Mouse (Mus musculus): ENCODE results near the gene Cobl.
A peak's percentile ranks its signal among the peaks of the same experiment; 100 is the strongest.

The Cobl gene

DNA sequence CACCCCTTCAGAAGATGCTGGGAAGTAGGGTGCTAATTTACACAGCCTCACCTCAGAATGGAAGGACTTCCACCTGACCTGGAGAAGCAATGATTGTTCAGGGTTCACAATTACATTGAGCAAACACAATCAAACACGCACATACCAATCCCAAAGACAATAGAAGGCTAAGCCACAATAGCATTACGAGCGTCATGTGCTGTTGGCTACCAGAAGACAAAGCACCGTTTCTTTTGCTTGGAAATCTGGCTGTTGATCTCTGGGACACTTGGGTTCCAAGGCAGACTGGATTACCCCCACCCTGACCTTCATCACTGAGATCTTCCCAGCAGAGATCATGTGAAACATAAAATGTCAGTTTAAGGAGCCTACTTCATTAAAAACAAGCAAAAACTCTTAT is 21.1 kb downstream of the Cobl start:
- DNase-seq: no peak

DNA sequence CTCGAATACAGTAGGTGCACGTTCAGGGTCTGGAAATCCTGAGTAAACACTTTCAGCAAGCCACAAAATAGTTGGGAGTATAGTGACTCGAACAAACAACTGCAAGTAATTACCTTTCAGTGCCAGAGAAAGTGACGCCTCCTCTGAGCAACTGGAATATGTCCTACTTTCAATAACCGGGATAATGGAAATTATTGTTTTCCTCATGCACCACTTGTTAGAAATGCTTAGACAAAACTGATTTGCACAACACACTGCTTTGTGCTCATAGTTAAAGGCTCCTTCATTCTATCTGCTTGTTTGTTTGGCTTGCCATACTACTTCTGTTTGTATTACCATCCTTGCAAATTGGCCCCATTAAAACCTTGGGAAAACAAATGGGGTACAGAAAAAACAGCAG is 21.6 kb downstream of the Cobl start:
- DNase-seq: no peak

DNA sequence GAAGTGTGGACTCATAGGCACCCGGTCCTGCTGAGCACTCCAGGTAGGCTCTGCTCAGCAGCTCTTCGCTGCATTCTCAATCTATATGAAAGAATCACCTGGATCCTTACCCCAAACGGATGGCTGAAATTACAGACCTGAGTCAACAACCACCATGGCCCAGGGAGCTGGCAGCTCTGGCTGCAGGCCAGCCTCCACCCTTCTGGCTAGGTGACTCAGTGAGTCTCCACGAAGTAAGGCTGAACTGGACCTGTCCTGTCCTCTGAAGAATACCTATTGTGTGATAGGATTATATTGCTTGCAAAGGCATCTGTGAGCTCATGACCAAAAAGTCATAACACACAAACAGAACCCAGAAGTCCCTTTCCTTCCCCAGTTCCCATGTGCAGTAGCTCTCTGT is 22.5 kb downstream of the Cobl start:
- no peak for DNase-seq

DNA sequence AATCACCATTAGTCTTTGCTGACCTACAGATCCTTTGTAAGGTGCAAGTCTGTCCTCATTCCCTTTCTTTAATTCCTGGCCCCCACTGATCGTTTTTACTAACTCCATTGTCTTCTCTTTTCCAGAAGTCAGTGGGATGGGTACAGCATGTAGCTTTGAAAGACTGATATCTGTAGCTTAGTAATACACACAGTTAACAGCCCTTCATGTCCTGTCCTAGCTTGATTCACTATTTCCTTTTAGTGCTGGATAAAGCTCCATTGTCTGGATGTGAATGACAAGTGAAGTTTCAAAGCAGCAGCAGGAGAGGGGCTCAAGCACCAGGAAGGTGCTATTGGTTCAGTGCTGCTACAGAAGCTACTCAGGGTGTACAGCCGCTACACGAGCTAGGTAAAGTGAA is 28.9 kb downstream of the Cobl start:
- no peak for DNase-seq

DNA sequence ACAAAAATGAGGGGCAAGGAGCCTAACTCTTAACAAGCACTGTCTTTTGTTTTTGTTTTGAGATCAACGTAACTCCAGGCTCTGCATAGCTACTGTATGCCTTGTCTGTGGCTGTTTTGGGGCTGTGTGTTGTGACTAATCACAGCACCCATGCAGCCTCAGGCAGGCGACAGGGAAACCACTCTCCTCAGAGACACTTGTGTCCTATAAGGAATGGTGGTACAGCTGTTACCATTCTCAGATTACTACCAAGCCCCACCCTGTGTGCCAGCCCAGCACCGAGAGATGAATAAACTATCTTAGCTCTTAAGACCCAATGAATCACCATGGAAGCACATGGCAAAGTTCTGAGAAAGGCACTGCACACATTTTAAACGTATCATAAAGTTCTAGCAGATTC is 29.7 kb downstream of the Cobl start:
- DNase-seq: no peak

DNA sequence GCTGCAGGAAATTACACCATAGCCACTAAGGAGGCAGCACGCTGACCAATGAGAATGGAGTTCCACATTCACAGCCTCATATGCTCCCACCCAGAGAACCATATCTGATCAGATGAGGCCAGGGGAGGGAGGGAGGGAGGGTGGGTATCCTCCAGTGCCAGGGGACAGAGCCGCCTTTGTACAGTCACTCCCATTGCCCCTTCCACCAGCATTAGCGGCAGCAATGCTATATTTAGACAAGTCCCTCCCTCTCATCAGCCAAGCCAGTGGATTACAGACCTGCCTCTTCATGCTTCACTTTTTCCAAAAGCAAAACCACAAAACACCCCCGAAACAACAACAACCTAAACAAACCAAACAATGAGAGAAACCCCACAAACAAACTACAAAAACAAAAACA is 30.2 kb downstream of the Cobl start:
- no peak for DNase-seq

DNA sequence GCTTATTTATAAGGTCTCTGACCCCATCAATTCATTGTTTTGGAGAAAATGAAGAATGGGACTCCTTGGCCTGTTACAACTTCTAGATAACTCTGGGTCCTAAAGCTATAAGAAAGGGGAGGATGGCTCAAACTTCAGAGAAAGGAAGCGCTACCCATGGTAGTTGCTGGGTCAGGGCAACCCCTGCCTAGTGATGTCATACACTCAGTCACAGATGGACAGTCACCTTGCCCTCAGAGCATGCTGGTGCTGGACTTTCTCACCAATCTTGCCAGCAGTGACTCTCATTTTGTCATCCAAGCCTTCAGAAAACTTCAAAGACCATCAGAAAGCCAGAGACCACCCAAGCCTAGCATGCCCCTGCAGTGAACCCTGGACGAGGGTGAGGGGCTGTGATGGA is 32.8 kb downstream of the Cobl start:
- DNase-seq: no peak

DNA sequence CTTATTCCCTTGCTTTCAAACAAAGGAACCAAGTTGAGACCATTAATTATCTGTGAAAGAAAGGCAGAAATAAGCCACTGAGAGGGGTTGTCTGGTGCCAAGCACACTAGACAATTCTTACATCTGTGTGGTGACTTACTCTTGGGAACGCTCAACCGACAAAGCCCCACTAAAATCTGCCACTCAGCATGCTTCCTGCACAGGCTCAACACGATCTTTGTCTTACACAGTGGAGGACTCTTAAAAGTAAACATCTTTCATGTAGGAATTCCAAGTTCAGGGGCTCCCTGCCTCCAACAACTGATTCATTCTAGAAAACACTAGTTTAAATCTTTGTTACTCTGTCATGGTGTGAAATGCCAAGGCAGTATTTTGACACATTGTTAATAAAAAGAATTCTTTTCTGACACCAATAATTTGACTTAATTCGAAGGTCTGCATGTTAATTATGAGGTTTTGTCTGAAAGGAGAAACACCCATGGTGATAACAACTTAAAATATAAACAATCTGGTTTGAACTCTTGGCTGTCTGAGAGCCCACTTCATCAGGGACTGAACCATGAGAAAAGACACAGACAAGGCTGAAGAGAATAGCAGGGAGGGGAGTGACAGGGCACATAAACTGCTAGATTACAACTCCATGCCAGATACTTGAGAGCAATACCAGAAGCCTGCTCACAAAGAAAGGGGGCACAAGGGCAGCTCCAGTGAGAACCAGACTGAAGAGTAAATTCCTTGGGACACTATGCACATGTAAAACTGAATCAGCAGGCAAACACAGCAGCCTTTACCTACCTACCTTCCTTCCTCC is 34.3 kb downstream of the Cobl start:
- no peak for DNase-seq

DNA sequence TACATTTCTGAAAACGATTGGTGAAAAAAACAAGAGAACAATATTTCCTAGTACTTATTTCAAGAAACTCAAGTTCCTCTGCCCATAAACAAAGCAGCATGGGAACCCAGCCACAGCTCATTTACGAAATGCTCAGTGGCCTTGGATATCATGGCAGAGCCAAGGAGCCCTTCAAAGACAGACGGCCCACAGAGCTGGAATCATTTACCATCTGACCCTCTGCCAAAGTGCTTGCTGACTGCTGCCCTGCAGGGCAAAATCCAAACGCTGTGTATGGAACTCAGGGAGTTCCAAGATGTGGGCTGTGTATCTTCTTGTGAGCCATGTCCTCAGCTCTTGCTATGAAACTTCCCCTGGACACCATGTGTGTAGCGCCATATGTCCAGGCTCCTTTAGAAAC is 38.0 kb downstream of the Cobl start:
- peak; percentile 73 for DNase-seq

DNA sequence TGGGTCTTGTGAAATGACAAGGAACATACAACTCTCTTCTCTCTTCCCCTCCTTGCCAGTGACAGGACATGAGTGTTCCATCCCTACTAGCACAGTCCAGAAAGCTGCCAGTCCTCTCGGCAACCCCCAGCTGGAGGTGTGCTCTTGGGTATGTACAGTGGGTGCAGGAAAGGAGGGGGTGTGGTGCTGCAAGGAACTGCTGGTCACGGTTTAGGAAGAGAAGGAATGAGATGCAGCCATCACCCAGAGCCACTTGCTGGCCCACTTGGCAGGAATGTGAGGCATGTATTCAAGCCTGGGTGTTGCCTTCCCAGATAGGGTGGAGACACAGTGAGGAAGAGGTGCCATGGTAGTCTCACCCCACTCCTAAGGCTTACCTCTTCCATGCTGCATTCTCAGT is 40.6 kb downstream of the Cobl start:
- DNase-seq: peak; percentile 14

DNA sequence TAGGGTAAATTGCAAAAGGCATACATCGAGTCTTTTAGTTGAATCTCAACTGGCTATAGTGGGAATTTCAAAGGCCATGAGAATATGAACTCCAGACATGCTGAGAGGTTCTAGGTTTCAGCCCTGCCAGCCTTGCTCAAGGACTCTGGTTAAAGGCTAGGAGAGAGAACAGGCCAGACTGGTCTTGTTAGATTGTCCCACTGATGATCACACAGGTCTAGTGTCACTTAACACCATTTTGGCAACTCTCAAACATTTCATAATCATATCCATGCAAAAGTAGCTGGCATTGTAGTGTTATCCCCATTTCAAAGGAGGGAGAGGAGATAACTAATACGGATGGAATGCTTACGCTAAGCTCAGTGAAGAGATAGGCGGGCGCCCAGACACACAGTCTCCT is 43.6 kb downstream of the Cobl start:
- no peak for DNase-seq

DNA sequence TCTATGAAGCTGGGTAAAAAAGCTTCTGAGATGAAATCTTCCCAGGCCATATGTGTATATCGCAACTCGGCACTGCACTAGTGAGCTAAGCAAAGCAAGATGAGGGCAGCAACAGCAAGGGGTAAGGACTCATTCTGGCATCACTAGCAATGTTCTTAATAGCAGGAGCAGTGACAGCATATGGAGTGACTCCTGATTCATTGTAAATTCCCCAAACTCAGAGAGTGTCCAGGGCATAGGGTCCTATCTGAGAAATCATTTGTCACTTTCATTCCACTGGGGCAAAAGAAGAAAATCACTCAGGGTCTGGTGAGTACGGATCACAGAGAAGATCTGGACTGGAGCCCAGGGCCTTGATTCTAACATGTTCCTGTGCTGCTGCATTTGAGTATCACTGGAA is 44.6 kb downstream of the Cobl start:
- no peak for DNase-seq

DNA sequence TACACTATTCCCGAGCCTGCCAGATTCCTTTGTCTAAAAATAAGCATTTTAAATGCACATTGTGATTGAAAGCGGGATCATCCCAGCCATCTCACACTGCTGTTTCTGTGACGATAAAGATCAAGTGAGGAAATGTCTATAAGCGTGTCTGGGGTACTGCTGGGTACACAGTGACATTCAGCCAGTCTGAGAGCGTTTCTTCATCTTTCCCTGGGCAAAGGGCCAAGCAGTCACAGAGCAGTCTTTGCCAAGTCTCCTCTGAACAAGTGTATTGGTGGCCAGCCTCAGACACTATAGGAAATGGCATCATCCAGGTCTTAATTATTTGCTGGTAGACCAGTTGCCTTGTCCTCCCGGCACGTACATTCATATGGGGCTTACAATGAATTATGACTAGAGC is 47.9 kb downstream of the Cobl start:
- DNase-seq: peak; percentile 35

DNA sequence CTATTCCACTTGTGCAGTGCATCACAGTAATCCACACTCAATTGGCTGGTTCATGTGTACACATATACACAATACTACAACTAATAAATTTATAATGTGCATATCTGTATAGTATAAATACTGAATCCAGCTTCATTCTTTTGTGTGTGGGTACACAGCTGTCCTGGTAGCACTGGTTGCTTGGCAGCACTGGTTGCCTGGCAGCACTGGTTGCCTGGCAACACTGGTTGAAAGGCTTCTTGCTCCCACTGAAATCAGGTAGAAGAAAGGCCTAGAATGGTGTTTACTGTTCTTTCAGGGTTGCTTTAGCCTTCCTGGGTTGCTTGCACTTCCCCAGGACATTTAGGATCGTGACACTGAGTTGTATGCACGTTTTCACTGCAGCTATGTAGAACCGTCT is 49.4 kb downstream of the Cobl start:
- no peak for DNase-seq

DNA sequence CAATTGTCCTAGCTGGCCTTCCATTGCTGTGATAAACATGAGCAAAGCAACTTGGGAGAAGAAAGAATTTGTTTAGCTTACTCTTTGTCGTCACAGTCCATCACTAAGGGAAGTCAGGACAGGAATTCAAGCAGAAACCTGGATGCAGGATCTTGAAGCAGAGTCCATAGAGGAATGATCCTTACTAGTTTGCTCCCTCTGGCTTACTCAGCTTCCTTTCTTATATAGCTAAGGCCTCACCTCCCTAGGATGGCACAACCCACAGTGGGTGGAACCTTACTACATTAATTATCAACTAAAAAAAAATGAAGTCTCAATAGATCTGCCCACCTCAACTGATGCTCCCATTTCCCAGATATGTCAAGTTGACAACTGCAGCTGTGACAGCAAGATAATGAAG is 52.8 kb downstream of the Cobl start:
- DNase-seq: no peak

DNA sequence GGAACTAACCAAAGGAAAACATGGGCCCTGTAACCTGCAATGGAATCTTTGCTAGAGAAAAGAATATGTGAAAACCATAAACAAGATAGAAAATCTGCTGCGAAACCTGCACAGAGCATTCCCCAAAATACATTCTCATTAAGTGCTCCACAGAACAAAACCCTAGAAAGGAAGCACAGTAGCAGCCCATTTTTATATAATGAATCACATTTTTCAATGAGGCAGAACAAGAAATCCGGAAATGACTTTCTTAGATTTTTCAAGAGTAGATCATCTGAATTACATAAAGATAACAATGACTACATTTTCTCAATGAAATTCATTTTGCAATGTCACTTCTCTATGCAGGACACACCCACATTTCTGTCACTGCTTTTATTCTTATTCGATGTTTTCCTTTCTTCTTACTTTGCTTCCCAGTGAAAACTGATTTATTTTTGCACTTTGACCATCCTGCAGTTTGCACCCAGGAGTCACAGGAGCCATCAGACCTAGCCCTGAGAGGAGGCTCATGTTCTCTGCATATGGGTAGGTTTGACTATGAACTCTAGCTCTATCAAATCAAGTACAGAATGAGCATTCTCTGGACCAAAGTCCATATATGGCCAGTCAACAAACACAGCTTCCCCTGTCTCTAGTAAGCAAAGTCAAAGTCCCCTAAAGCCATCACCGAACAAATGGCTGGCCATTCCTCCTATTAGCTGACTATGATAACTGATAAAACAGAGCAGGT is 53.5 kb downstream of the Cobl start:
- DNase-seq: peak; percentile 14

DNA sequence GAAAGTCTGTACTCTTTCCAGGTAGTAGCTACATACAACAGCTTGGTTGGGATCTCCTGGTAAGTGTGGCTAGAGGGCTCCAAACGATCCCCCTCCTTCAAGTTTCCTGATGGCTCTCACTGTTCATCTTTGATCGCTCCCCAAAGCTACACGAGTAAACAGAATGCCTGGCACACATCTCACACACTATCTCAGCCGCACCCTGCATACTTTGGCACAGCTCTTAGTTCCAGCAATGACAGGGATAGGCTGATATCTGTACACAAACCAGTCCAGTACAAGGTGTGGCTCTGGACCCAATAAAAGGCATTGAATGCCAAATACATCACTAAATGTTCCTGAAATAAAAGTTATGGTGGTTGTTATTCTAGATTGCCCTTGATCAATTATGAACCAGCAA is 55.3 kb downstream of the Cobl start:
- no peak for DNase-seq

DNA sequence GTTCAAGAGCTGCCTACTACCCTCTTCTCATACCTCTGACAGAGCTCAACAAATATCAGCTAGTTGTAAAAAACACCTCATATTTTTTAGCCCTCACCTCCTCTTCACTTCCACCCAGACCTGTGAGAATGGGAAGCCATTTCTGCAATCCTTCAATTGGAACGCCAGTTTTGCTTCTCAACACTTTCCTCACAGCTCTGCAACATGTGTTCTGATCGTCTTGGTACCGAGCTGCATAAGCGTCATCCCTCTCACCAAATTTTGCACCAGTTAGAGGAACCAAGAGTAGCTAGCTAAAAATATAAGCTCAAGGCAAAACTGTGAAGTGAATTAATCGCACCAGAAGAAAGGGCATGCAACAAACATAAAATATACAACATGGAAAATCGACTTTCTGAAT is 56.9 kb downstream of the Cobl start:
- DNase-seq: no peak

DNA sequence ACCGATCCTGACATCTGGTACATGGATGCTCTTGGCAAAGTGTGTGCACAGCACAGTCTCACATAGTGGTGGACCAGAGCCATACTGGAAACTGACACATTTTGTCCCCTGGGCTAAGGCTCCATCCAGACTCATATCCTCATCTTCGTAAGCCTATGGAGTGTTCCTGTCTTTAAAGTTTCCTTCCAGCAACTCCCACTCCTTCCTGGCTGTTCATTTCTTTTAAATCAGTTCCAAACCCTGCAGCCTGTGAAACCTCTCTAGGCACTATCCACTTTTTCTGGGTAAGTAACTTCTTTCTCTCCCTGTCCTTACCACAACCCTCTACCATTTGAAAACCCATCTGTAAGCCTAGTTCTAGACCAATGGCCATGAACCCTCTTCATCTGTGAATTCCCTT is 64.9 kb downstream of the Cobl start:
- DNase-seq: no peak

DNA sequence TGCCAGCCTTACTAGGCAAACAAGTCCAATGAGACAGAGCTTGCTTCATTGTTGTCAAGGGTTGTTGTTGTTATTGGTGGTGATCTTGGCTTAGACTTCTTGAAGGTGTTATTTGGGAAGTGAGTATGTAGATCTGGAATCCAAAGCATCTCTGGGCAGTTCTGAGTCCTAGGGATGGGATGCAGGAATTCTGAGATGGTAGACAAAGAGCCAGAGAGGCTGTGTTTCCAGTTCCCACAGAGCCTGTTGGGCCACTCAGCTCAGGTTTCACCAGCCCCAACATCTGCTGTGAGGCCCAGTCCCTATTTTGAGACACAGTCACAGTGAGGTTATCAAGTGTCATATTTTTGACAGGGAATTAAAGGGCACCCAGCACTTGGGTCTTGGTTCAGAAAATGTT is 68.6 kb downstream of the Cobl start:
- no peak for DNase-seq

DNA sequence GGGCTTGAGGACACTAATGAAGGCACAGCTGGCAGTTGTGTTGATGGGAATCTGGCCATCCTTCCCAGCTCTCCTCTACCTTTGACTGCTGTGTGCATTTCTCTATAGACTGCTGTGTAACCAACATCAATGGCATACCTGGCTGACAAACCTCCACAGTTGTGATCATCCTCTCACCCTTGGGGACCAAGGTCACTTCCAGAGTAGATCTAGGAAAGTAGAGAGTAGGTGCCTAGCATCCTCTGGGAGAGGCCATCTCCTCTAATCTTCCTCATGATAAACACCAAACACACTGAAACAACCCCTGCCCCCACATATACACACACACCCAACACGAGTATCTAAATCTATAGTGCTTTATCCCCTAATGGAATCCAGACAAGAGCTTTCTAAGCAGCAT is 70.1 kb downstream of the Cobl start:
- no peak for DNase-seq

DNA sequence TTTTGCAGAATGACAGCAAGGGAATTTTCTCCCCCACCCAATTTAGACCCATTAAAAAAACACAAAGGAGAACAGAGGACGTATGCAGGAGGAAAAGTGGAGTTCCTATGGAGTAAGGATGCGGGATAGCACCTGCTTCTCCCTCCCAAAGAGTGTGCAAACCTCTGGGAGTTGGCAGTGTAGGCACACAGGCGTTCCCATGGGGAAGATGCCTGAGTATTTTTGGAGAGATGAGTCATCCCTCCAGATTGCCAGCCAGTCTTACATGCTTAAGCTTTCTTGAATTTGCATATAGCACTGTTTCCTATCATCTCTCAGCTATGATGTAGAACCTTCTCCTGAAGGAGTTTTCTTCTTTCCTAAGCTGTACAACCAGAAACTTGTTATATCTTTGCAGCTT is 70.6 kb downstream of the Cobl start:
- no peak for DNase-seq

DNA sequence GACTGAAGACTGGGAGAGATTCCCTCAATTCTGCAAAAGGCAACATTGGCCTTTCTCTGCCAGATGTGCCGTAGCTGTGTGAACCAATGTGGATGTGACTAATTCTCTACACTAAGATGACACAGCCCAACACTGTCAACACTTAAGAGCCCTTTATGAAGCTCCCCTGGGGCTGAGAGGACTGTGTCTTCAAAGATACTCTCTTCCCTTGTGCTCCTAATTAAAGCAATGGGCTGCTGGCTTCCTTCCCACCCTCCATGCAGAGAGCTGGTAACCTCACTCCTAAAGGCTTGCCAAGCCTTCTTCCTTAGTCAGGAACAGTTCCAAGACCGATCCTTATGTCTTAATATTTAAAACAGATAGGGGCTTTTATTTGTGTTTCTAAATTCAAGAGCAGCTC is 79.9 kb downstream of the Cobl start:
- no peak for DNase-seq

DNA sequence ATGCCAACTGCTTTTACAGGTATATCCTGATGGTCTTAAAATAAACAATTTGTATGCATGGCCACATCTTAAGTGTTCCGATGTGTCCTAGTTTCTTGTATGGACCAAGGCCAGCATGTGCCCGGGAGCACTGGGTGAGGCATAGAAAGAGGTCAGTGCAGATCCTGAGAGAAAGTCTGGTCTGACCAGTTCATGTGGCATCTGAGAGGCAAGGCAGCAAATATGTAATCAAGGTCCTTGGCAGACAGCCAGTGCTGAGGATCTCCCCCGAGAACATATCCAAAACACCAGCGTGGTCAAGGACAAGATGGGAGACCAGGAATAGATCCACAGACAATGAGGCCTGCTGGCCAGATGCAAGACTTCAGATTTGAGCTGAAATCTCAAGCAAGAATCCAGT is 81.8 kb downstream of the Cobl start:
- DNase-seq: peak; percentile 41

DNA sequence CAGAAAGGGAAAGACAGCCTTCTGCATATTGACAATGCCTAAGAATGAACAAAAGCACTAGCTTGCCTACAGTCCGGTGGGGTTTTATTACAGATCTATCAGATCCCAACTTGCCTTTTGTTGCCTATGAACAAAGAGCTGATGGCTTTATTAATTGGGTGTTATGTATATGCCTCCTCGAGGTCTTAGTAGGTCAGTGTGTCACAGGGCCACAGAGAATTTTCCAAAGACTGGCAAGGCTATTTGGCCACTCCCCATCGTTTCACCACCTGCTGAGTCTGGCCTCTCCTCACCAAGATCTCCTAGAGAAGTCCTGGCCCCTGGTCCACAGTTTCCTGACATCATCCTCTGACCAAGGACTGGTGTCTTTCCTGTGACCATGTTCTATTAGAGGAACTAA is 83.7 kb downstream of the Cobl start:
- no peak for DNase-seq
